Mouse (Mus musculus): ENCODE measurements at regions not wholly inside any gene's neighbourhood (a gene's known extent, or its start where the extent isn't known, plus 50 kb on each side); places are given as distances from the start of the nearest gene placed in this dataset.

- no peaks in the 10 kb centered on the region for H3K9me3 ChIP-seq (replicated peaks)
- H3K4me3 ChIP-seq, result no peak overlapping the region
- H3K27me3 ChIP-seq (ENCODE audit: low read depth, poor library complexity, severe bottlenecking), result no peaks in the 10 kb centered on the region
- WGBS, result 92% methylated on average over 7 of the region's 7 CpGs
- DNase-seq (ENCODE audit: low spot score), result no peak
- H3K27ac ChIP-seq, result no peak overlapping the region
- no peaks in the 10 kb centered on the region for H3K4me1 ChIP-seq
- no peaks in the 10 kb centered on the region for H3K36me3 ChIP-seq
These were observed 216.1 kb upstream of the Pfn2 start for GRCm38 (mm10) chr3:58063852-58064549.

- Histone ChIP-seq H3K4me1 (no peaks in the 10 kb centered on the region), H3K27me3 (ENCODE audit: low read depth, poor library complexity, severe bottlenecking) (no peaks in the 10 kb centered on the region), H3K36me3 (no peaks in the 10 kb centered on the region), H3K4me3 (no peak overlapping the region), H3K27ac (no peak overlapping the region), H3K9me3 (replicated peaks) (no peaks in the 10 kb centered on the region)
- WGBS, result 54% methylated on average over 3 of the region's 3 CpGs
- no peak for DNase-seq (ENCODE audit: low spot score)
These were observed 223.7 kb upstream of the Pfn2 start for GRCm38 (mm10) chr3:58071574-58071973.

GRCm38 (mm10) chr3:58072230-58072839 is 224.5 kb upstream of the Pfn2 start:
- Histone ChIP-seq H3K9me3 (replicated peaks) (no peaks in the 10 kb centered on the region), H3K27me3 (ENCODE audit: low read depth, poor library complexity, severe bottlenecking) (no peaks in the 10 kb centered on the region), H3K4me3 (no peak overlapping the region), H3K36me3 (no peaks in the 10 kb centered on the region), H3K4me1 (no peaks in the 10 kb centered on the region), H3K27ac (no peak overlapping the region)
- DNase-seq (ENCODE audit: low spot score), result no peak
- WGBS, result 88% methylated on average over 5 of the region's 5 CpGs

GRCm38 (mm10) chr3:58089344-58090139 is 241.7 kb upstream of the Pfn2 start:
- DNase-seq (ENCODE audit: low spot score), result no peak
- H3K4me1 ChIP-seq, result no peaks in the 10 kb centered on the region
- 91% methylated on average over 24 of the region's 24 CpGs for WGBS
- H3K27ac ChIP-seq, result no peak overlapping the region
- H3K9me3 ChIP-seq (replicated peaks), result no peaks in the 10 kb centered on the region
- H3K36me3 ChIP-seq, result no peaks in the 10 kb centered on the region
- H3K4me3 ChIP-seq, result no peak overlapping the region
- no peaks in the 10 kb centered on the region for H3K27me3 ChIP-seq (ENCODE audit: low read depth, poor library complexity, severe bottlenecking)

GRCm38 (mm10) chr3:58090396-58090795 is 242.5 kb upstream of the Pfn2 start:
- Histone ChIP-seq H3K4me1 (no peaks in the 10 kb centered on the region), H3K4me3 (no peak overlapping the region), H3K27me3 (ENCODE audit: low read depth, poor library complexity, severe bottlenecking) (no peaks in the 10 kb centered on the region), H3K9me3 (replicated peaks) (no peaks in the 10 kb centered on the region), H3K36me3 (no peaks in the 10 kb centered on the region), H3K27ac (no peak overlapping the region)
- 97% methylated on average over 8 of the region's 8 CpGs for WGBS
- DNase-seq (ENCODE audit: low spot score), result no peak

DNA sequence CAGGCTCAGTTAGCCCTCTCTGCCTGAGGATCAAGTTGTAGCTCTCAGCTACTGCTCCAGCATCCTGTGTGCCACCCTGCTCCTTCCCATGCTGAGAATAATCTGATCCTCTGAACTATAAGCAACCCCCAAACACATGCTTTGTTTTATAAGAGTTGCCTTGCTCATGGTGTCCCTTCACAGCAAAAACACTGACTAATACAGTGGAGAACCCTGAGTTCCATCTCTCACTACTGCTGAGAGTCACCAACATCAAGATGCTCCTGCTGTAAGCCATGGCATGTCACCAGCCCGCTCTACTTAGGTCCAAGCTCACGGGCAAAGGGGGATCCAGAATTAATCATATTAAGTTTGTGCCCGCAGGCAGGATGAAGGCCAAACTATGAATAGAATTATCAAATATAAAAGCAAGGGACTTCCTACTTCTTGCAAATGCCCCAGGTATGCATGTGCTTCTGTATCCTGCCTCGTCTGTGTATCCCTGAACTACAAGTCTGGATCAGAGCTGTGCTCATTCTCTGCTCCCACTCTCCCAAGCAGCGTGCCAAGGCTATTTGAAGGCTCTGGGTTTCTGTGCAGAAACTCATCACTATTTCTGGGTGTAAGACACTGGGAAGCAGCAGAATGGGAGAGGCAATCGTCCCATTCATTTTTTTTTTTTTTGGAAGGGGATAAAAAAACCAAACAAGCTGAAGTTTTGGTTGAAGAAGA is 243.7 kb upstream of the Pfn2 start:
- H3K9me3 ChIP-seq (replicated peaks), result no peaks in the 10 kb centered on the region
- no peaks in the 10 kb centered on the region for H3K27me3 ChIP-seq (ENCODE audit: low read depth, poor library complexity, severe bottlenecking)
- WGBS, result 88% methylated on average over 6 of the region's 6 CpGs
- DNase-seq (ENCODE audit: low spot score), result no peak
- H3K36me3 ChIP-seq, result no peaks in the 10 kb centered on the region
- no peaks in the 10 kb centered on the region for H3K4me1 ChIP-seq
- no peak overlapping the region for H3K4me3 ChIP-seq
- no peak overlapping the region for H3K27ac ChIP-seq

DNA sequence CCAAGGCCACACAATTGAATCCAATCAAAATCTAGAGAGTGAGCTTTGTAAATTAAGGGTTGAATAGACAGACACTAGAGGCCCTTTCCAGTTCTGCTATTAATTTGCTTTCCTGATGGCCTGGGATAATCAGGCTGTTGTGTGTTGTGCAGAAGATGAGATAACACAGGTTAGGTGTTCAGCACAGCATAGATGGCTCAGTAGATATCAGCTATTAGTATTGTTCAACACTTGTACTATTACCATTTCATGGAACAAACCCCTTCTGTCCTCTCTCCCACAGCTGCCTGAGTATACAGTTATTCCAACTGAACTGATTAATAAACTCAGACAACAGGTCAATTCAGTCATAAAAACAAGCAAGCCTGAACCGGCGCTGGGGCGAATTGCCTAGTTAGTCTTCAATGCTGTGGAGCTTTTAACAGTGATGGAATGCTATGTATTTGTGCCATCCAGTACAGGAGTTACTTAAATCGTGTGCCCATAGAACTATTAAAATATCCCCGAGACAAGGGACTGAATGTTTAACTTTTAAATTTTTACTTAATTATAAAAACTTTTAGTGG is 263.1 kb upstream of the Pfn2 start:
- DNase-seq (ENCODE audit: low spot score), result no peak
- H3K36me3 ChIP-seq, result no peaks in the 10 kb centered on the region
- H3K27me3 ChIP-seq (ENCODE audit: low read depth, poor library complexity, severe bottlenecking), result no peaks in the 10 kb centered on the region
- no peak overlapping the region for H3K27ac ChIP-seq
- H3K4me1 ChIP-seq, result no peaks in the 10 kb centered on the region
- H3K9me3 ChIP-seq (replicated peaks), result no peaks in the 10 kb centered on the region
- H3K4me3 ChIP-seq, result no peak overlapping the region
- WGBS, result 88% methylated on average over 5 of the region's 5 CpGs

GRCm38 (mm10) chr3:58112431-58112856 is 264.6 kb upstream of the Pfn2 start:
- 77% methylated on average over 7 of the region's 7 CpGs for WGBS
- H3K9me3 ChIP-seq (replicated peaks), result no peaks in the 10 kb centered on the region
- DNase-seq (ENCODE audit: low spot score), result no peak
- no peak overlapping the region for H3K4me3 ChIP-seq
- no peaks in the 10 kb centered on the region for H3K27me3 ChIP-seq (ENCODE audit: low read depth, poor library complexity, severe bottlenecking)
- H3K27ac ChIP-seq, result no peak overlapping the region
- no peaks in the 10 kb centered on the region for H3K4me1 ChIP-seq
- H3K36me3 ChIP-seq, result no peaks in the 10 kb centered on the region

- no peak for DNase-seq (ENCODE audit: low spot score)
- H3K36me3 ChIP-seq, result no peaks in the 10 kb centered on the region
- H3K27me3 ChIP-seq (ENCODE audit: low read depth, poor library complexity, severe bottlenecking), result no peaks in the 10 kb centered on the region
- WGBS, result 94% methylated on average over 7 of the region's 7 CpGs
- H3K4me3 ChIP-seq, result no peak overlapping the region
- no peak overlapping the region for H3K27ac ChIP-seq
- H3K4me1 ChIP-seq, result no peaks in the 10 kb centered on the region
- no peaks in the 10 kb centered on the region for H3K9me3 ChIP-seq (replicated peaks)
These were observed 266.1 kb upstream of the Pfn2 start for GRCm38 (mm10) chr3:58113941-58114340.

GRCm38 (mm10) chr3:58115511-58115910 is 267.6 kb upstream of the Pfn2 start:
- H3K36me3 ChIP-seq, result no peaks in the 10 kb centered on the region
- H3K4me1 ChIP-seq, result no peaks in the 10 kb centered on the region
- no peaks in the 10 kb centered on the region for H3K9me3 ChIP-seq (replicated peaks)
- no peaks in the 10 kb centered on the region for H3K27me3 ChIP-seq (ENCODE audit: low read depth, poor library complexity, severe bottlenecking)
- H3K4me3 ChIP-seq, result no peak overlapping the region
- DNase-seq (ENCODE audit: low spot score), result no peak
- H3K27ac ChIP-seq, result no peak overlapping the region
- WGBS, result 100% methylated on average over 1 of the region's 1 CpGs

GRCm38 (mm10) chr3:58116848-58117247 is 269.0 kb upstream of the Pfn2 start:
- Histone ChIP-seq H3K4me3 (no peak overlapping the region), H3K27ac (no peak overlapping the region), H3K36me3 (no peaks in the 10 kb centered on the region), H3K9me3 (replicated peaks) (no peaks in the 10 kb centered on the region), H3K27me3 (ENCODE audit: low read depth, poor library complexity, severe bottlenecking) (no peaks in the 10 kb centered on the region), H3K4me1 (no peaks in the 10 kb centered on the region)
- WGBS, result 76% methylated on average over 7 of the region's 7 CpGs
- DNase-seq (ENCODE audit: low spot score), result no peak

- WGBS, result 59% methylated on average over 3 of the region's 3 CpGs
- Histone ChIP-seq H3K4me3 (no peak overlapping the region), H3K27ac (no peak overlapping the region), H3K36me3 (no peaks in the 10 kb centered on the region), H3K4me1 (no peaks in the 10 kb centered on the region), H3K27me3 (ENCODE audit: low read depth, poor library complexity, severe bottlenecking) (0 out of 2 replicates have a peak, but pooled peaks cover 4% of the 10 kb centered on the region), H3K9me3 (replicated peaks) (no peaks in the 10 kb centered on the region)
- no peak for DNase-seq (ENCODE audit: low spot score)
These were observed 272.2 kb upstream of the Pfn2 start for GRCm38 (mm10) chr3:58120051-58120450.
